Mouse (Mus musculus) forebrain, embryonic 14.5 days (tissue): ENCODE data around the gene Mical3. TPM values are rescaled to one million over a fixed set of nuclear protein-coding genes. Genes with fewer than 3 reads are reported as not detected.

Source experiments
- ATAC-seq: fragments of 200-750 bp; cut with Nextera tagmentation; 2 replicates; pipeline ENCODE4 v1.8.0; 2017; ENCODE audit warnings: mild to moderate bottlenecking, moderate library complexity
- DNase-seq: peaks from one replicate; pipeline ENCODE4 v3.0.0-alpha.2; 2015; ENCODE audit warnings: low spot score
- H3K27ac ChIP-seq: fragments of 300-500 bp; sonication (generic); 2 replicates; pipeline ENCODE4 v1.5.1; 2014; ENCODE audit warnings: low read depth, mild to moderate bottlenecking, control low read depth, low read length, moderate library complexity
- H3K27me3 ChIP-seq: fragments of 300-500 bp; sonication (generic); replicated peaks from 2 replicates; pipeline ENCODE4 v1.6.1; 2014; ENCODE audit warnings: low read length, control low read depth, mixed read lengths; ENCODE audit not compliant: control insufficient read depth, insufficient read depth
- H3K36me3 ChIP-seq: fragments of 300-500 bp; sonication (generic); 2 replicates; pipeline ENCODE4 v1.6.1; 2014; ENCODE audit warnings: low read length, control low read depth; ENCODE audit not compliant: control insufficient read depth, insufficient read depth
- H3K4me1 ChIP-seq: fragments of 300-500 bp; sonication (generic); 2 replicates; pipeline ENCODE4 v1.6.1; 2014; ENCODE audit warnings: antibody characterized with exemption, low read length, control low read depth; ENCODE audit not compliant: control insufficient read depth, insufficient read depth
- H3K4me2 ChIP-seq: fragments of 300-500 bp; sonication (generic); 2 replicates; pipeline ENCODE4 v1.6.1; 2014; ENCODE audit warnings: mild to moderate bottlenecking, control low read depth, low read length
- H3K4me3 ChIP-seq: fragments of 300-500 bp; sonication (generic); 2 replicates; pipeline ENCODE4 v1.5.1; 2014; ENCODE audit warnings: low read depth, low read length, control low read depth
- H3K9ac ChIP-seq: fragments of 300-500 bp; sonication (generic); 2 replicates; pipeline ENCODE4 v1.6.1; 2014; ENCODE audit warnings: mild to moderate bottlenecking, low read length, control low read depth, moderate library complexity
- H3K9me3 ChIP-seq: fragments of 300-500 bp; sonication (generic); replicated peaks from 2 replicates; pipeline ENCODE4 v1.6.1; 2016; ENCODE audit warnings: low read length, control low read depth, mixed read lengths; ENCODE audit not compliant: control insufficient read depth
- WGBS: fragments of 180-500 bp; shearing (Covaris S2); extraction: QIAGEN DNeasy Blood & Tissue Kit; methylation state at CpG from one replicate; pipeline ENCODE4 v1.1.7; 2014; 5-methylcytosine and 5-hydroxymethylcytosine counted together
- polyA plus RNA-seq: library from polyadenylated mRNA; unstranded; fragments of >200 nt; fragmentation: Nextera tagmentation; extraction: Ambion mirVana; gene quantifications from 2 replicates; pipeline ENCODE4 v1.2.1, GENCODE M21; 2014

The Mical3 gene
- polyA plus RNA-seq, 1 experiment from 2014 or later, result 19.4 TPM

- no peak overlapping the region for H3K27ac ChIP-seq
- no peak overlapping the region for H3K4me2 ChIP-seq
- H3K4me3 ChIP-seq, result no peak overlapping the region
- H3K9me3 ChIP-seq, result no peaks in the 10 kb centered on the region
- 78% methylated on average over 7 of the region's 7 CpGs for WGBS
- H3K27me3 ChIP-seq, result no peaks in the 10 kb centered on the region
- H3K9ac ChIP-seq, result no peak overlapping the region
- DNase-seq (no peak), ATAC-seq (no peak)
- no peaks in the 10 kb centered on the region for H3K4me1 ChIP-seq
- H3K36me3 ChIP-seq, result no peaks in the 10 kb centered on the region
These were observed 36.7 kb upstream of the Mical3 start for GRCm38 (mm10) chr6:121167381-121167975.

- H3K4me1 ChIP-seq, result no peaks in the 10 kb centered on the region
- H3K9me3 ChIP-seq, result no peaks in the 10 kb centered on the region
- H3K4me2 ChIP-seq, result no peak overlapping the region
- H3K9ac ChIP-seq, result no peak overlapping the region
- H3K36me3 ChIP-seq, result no peaks in the 10 kb centered on the region
- WGBS, result 34% methylated on average over 10 of the region's 10 CpGs
- no peak overlapping the region for H3K27ac ChIP-seq
- no peak overlapping the region for H3K4me3 ChIP-seq
- no peaks in the 10 kb centered on the region for H3K27me3 ChIP-seq
- no peak; the same call in 1 of the 2 replicates for ATAC-seq
- DNase-seq, result no peak
These were observed 35.3 kb upstream of the Mical3 start for GRCm38 (mm10) chr6:121166098-121166552.

GRCm38 (mm10) chr6:121162616-121163015 lies 31.8 kb upstream of the Mical3 start:
- no peaks in the 10 kb centered on the region for H3K9me3 ChIP-seq
- H3K27me3 ChIP-seq, result no peaks in the 10 kb centered on the region
- no peak overlapping the region for H3K4me2 ChIP-seq
- DNase-seq (no peak), ATAC-seq (no peak)
- H3K9ac ChIP-seq, result no peak overlapping the region
- 91% methylated on average over 12 of the region's 12 CpGs for WGBS
- H3K36me3 ChIP-seq, result no peaks in the 10 kb centered on the region
- no peak overlapping the region for H3K4me3 ChIP-seq
- H3K4me1 ChIP-seq, result no peaks in the 10 kb centered on the region
- H3K27ac ChIP-seq, result no peak overlapping the region

- Histone ChIP-seq H3K4me2 (no peak overlapping the region), H3K27ac (no peak overlapping the region), H3K27me3 (no peaks in the 10 kb centered on the region), H3K36me3 (no peaks in the 10 kb centered on the region), H3K9ac (no peak overlapping the region), H3K9me3 (no peaks in the 10 kb centered on the region), H3K4me1 (no peaks in the 10 kb centered on the region), H3K4me3 (no peak overlapping the region)
- 84% methylated on average over 6 of the region's 6 CpGs for WGBS
- DNase-seq (no peak), ATAC-seq (no peak)
These were observed 29.3 kb upstream of the Mical3 start for GRCm38 (mm10) chr6:121160126-121160525.

- no peaks in the 10 kb centered on the region for H3K9me3 ChIP-seq
- no peak overlapping the region for H3K27ac ChIP-seq
- no peaks in the 10 kb centered on the region for H3K4me1 ChIP-seq
- H3K36me3 ChIP-seq, result no peaks in the 10 kb centered on the region
- DNase-seq (no peak), ATAC-seq (no peak)
- H3K27me3 ChIP-seq, result no peaks in the 10 kb centered on the region
- 98% methylated on average over 5 of the region's 5 CpGs for WGBS
- no peak overlapping the region for H3K9ac ChIP-seq
- H3K4me2 ChIP-seq, result no peak overlapping the region
- no peak overlapping the region for H3K4me3 ChIP-seq
These were observed 28.8 kb upstream of the Mical3 start for GRCm38 (mm10) chr6:121159616-121160015.

DNA sequence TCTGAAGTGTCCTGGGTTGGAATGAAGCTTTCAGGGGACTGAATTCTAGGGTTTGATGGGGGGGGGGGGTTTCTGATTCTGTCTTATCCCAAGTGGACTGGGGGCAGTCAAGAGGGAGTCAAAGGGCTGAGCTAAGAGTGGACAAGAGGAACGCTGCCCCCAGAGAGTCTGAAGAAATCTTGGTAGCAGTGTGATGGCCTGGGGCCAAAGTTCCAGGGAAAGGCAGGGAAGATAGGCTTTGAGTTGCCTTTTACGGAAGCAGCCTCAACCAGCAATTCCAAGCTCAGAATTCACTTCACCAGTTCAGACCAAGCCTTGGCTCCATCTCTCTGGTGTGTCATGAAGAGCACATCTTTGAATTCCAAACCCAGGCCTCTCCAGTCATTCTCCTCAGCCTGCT lies 25.2 kb upstream of the Mical3 start:
- no peaks in the 10 kb centered on the region for H3K9me3 ChIP-seq
- H3K9ac ChIP-seq, result no peak overlapping the region
- no peak for ATAC-seq
- no peak overlapping the region for H3K4me3 ChIP-seq
- H3K4me1 ChIP-seq, result no peaks in the 10 kb centered on the region
- DNase-seq, result no peak
- no peaks in the 10 kb centered on the region for H3K27me3 ChIP-seq
- no peaks in the 10 kb centered on the region for H3K36me3 ChIP-seq
- no peak overlapping the region for H3K27ac ChIP-seq
- 86% methylated on average over 2 of the region's 2 CpGs for WGBS
- H3K4me2 ChIP-seq, result no peak overlapping the region

DNA sequence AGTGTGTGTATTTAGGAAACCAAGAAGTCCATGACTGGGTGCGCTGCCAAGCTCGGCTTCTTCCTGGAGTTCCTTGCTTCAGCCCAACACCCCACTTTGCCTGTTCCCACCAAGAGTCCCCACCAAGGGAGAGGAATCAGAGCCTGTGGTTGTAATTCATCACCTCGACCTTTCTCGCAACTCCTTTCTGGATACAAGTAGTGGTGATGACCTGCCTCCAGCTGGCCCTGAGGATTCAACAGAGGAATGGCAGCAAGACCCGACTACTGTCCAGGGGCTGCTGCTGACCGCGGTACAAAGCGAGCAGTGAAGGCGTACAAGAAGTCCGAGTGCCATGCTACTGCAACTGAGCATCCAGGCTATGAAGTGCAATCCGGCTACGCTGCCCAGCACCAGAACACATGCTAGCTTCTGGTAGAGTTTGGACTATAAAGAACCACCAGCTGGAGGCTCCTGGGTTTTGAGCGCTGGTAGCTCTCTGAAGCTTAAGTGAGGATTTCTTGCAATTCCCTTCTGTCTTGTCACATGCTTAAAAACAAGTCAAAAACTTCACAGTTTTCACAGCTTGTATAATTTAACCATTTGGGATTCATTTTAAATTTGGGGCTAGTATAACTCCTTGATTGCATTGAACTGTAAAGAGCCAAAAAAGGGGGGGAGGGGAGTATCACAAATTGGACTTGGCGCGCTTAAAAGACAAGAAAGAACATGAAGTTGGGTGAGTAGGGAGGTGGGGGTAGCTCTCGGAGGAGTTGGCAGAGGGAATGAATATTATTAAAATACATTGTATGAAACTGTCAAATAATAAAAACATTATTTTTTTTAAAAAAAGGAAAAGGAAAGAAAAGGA lies 23.9 kb upstream of the Mical3 start:
- H3K4me1 ChIP-seq, result no peaks in the 10 kb centered on the region
- H3K27me3 ChIP-seq, result no peaks in the 10 kb centered on the region
- H3K4me2 ChIP-seq, result no peak overlapping the region
- H3K27ac ChIP-seq, result no peak overlapping the region
- no peak overlapping the region for H3K4me3 ChIP-seq
- DNase-seq, result peak; percentile 43
- 84% methylated on average over 16 of the region's 16 CpGs for WGBS
- peak; percentile 40; the same call in 1 of the 2 replicates for ATAC-seq
- H3K9me3 ChIP-seq, result no peaks in the 10 kb centered on the region
- H3K9ac ChIP-seq, result no peak overlapping the region
- no peaks in the 10 kb centered on the region for H3K36me3 ChIP-seq

DNA sequence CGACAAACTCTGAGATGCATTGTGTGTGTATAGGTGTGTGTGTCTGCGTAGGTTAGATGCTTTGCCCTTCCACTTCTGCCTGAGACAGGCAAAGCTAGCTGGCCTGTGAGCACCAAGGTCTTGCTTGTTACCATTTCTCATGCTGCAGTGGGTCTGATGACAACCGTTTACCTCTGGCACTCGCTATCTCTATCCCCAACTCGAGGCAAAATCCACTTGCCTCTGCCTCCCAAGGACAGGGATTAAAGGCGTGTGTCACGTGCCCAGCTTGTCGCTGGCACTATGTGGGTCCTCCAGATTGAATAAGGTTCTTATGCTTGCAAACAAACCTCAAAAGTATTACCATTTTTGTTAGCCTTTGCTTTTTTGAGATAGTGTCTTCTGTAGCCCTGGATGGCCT lies 22.4 kb upstream of the Mical3 start:
- WGBS, result 84% methylated on average over 8 of the region's 8 CpGs
- Histone ChIP-seq H3K27ac (no peak overlapping the region), H3K4me2 (no peak overlapping the region), H3K36me3 (no peaks in the 10 kb centered on the region), H3K9me3 (no peaks in the 10 kb centered on the region), H3K4me3 (no peak overlapping the region), H3K9ac (no peak overlapping the region), H3K4me1 (no peaks in the 10 kb centered on the region), H3K27me3 (no peaks in the 10 kb centered on the region)
- ATAC-seq (no peak), DNase-seq (no peak)

- WGBS, result 64% methylated on average over 6 of the region's 6 CpGs
- DNase-seq, result no peak
- no peaks in the 10 kb centered on the region for H3K9me3 ChIP-seq
- no peak overlapping the region for H3K4me2 ChIP-seq
- H3K27ac ChIP-seq, result no peak overlapping the region
- H3K4me1 ChIP-seq, result no peaks in the 10 kb centered on the region
- H3K27me3 ChIP-seq, result no peaks in the 10 kb centered on the region
- H3K4me3 ChIP-seq, result no peak overlapping the region
- H3K9ac ChIP-seq, result no peak overlapping the region
- no peaks in the 10 kb centered on the region for H3K36me3 ChIP-seq
- ATAC-seq, result no peak
These were observed 20.9 kb upstream of the Mical3 start for GRCm38 (mm10) chr6:121151732-121152131.
